Mouse (Mus musculus): ENCODE data around the gene Zfp36l1. TPM values are rescaled to one million over a fixed set of nuclear protein-coding genes. Genes with fewer than 3 reads are reported as not detected.

Zfp36l1 gene
- polyA plus RNA-seq, 1 experiment = 261 TPM

- peaks cover 28% of the 10 kb centered on the region for H3K4me1 ChIP-seq (ENCODE audit: control insufficient read depth, insufficient read depth, low read length)
- TF ChIP-seq CTCF (IDR thresholded peaks at IDR 0.05; ENCODE audit: insufficient read depth, low read length) (no peak), POLR2A (IDR thresholded peaks at IDR 0.05; ENCODE audit: borderline replicate concordance, extremely low read depth, low read depth, low read length) (no peak)
- WGBS = 35% methylated on average over 7 of the region's 7 CpGs
- H3K4me3 ChIP-seq (replicated peaks; ENCODE audit: extremely low read depth, low read depth, low read length) = no peak overlapping the region
- DNase-seq = no peak
Measured at GRCm38 (mm10) chr12:80084446-80085112, 28.2 kb downstream of the Zfp36l1 start.

DNA sequence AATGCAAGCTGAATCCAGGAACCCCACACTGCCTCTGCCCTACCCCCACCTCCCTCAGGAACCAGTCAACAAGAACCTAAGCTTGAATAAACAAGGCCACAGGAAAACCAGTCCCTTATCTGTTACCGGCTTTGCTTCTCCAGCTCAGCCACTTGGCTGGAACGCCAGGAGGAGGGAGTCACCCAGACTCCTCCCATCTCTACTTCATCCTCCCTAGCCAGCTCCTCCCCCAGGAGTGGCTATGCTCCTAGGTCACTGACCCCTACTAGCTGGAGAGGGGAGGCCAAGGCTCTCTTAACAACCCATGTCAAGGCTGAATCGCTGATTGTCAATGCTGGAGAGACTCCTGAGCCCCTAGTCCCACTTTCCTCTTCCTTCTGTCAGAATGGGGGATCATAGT, 28.9 kb downstream of the Zfp36l1 start:
- peak; percentile 71 for DNase-seq
- WGBS = 14% methylated on average over 3 of the region's 3 CpGs
- no peak for TF ChIP-seq CTCF (IDR thresholded peaks at IDR 0.05; ENCODE audit: insufficient read depth, low read length)
- TF ChIP-seq POLR2A (IDR thresholded peaks at IDR 0.05; ENCODE audit: borderline replicate concordance, extremely low read depth, low read depth, low read length) = peak; percentile 34; the same call in 1 of the 2 replicates
- no peak overlapping the region for H3K4me3 ChIP-seq (replicated peaks; ENCODE audit: extremely low read depth, low read depth, low read length)
- H3K4me1 ChIP-seq (ENCODE audit: control insufficient read depth, insufficient read depth, low read length) = peaks cover 28% of the 10 kb centered on the region

GRCm38 (mm10) chr12:80083133-80083821, 29.5 kb downstream of the Zfp36l1 start:
- WGBS = 46% methylated on average over 7 of the region's 7 CpGs

DNA sequence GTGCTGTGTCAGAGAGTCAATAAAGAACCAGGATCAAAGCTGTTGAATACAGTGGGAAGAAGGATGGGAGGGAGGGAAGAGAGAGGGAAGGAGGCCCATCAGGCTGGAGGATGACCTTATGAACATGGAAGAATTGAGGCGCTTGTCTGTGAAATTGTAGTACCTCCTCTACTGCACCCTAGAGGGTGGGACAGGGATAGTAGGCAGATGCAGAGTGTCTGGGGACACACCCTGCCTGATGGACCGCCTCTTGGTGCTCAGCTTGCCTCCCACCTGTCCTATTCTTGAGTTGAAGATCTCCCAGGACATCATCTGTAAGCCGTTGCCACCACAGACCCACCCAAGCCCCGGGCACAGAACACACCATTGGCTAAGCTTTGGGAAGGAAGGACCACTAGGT, 30.1 kb downstream of the Zfp36l1 start:
- no peak for TF ChIP-seq CTCF (IDR thresholded peaks at IDR 0.05; ENCODE audit: insufficient read depth, low read length)
- Histone ChIP-seq H3K4me3 (replicated peaks; ENCODE audit: extremely low read depth, low read depth, low read length) (no peak overlapping the region), H3K4me1 (ENCODE audit: control insufficient read depth, insufficient read depth, low read length) (peaks cover 22% of the 10 kb centered on the region)
- DNase-seq = no peak
- 90% methylated on average over 4 of the region's 4 CpGs for WGBS

More at GRCm38 (mm10) chr12:80083133-80083821, 29.5 kb downstream of the Zfp36l1 start:
- Histone ChIP-seq H3K4me1 (ENCODE audit: control insufficient read depth, insufficient read depth, low read length) (peaks cover 25% of the 10 kb centered on the region), H3K4me3 (replicated peaks; ENCODE audit: extremely low read depth, low read depth, low read length) (no peak overlapping the region)
- no peak for DNase-seq
- TF ChIP-seq CTCF (IDR thresholded peaks at IDR 0.05; ENCODE audit: insufficient read depth, low read length) (no peak), POLR2A (IDR thresholded peaks at IDR 0.05; ENCODE audit: borderline replicate concordance, extremely low read depth, low read depth, low read length) (no peak)

DNA sequence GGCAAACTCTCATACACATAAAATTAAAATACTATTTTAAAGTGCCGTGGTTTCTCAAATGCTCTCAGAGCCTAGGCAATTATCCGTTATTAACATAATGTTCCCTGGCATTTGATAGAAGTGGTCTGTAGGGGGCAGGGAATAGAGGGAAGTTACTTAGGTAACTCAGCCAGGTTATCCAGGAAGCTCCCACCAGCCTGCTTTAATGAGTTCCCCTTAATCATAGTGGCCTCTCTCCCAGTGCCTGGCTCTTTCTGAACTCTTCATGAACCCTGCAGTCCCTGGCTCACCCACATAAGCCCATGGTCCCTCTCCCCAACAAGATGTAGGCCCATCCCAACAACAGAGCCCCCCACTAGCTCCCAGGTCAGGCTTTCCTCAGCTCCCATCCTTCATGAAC, 31.4 kb downstream of the Zfp36l1 start:
- Histone ChIP-seq H3K4me3 (replicated peaks; ENCODE audit: extremely low read depth, low read depth, low read length) (no peak overlapping the region), H3K4me1 (ENCODE audit: control insufficient read depth, insufficient read depth, low read length) (peaks cover 22% of the 10 kb centered on the region)
- 95% methylated on average over 2 of the region's 2 CpGs for WGBS
- DNase-seq = no peak
- TF ChIP-seq CTCF (IDR thresholded peaks at IDR 0.05; ENCODE audit: insufficient read depth, low read length) = no peak
- TF ChIP-seq POLR2A (IDR thresholded peaks at IDR 0.05; ENCODE audit: borderline replicate concordance, extremely low read depth, low read depth, low read length) = no peak

- WGBS = 76% methylated on average over 4 of the region's 4 CpGs
- peaks cover 22% of the 10 kb centered on the region for H3K4me1 ChIP-seq (ENCODE audit: control insufficient read depth, insufficient read depth, low read length)
- TF ChIP-seq POLR2A (IDR thresholded peaks at IDR 0.05; ENCODE audit: borderline replicate concordance, extremely low read depth, low read depth, low read length) (no peak), CTCF (IDR thresholded peaks at IDR 0.05; ENCODE audit: insufficient read depth, low read length) (no peak)
- no peak for DNase-seq
- no peak overlapping the region for H3K4me3 ChIP-seq (replicated peaks; ENCODE audit: extremely low read depth, low read depth, low read length)
Measured at GRCm38 (mm10) chr12:80079937-80080336, 32.9 kb downstream of the Zfp36l1 start.

DNA sequence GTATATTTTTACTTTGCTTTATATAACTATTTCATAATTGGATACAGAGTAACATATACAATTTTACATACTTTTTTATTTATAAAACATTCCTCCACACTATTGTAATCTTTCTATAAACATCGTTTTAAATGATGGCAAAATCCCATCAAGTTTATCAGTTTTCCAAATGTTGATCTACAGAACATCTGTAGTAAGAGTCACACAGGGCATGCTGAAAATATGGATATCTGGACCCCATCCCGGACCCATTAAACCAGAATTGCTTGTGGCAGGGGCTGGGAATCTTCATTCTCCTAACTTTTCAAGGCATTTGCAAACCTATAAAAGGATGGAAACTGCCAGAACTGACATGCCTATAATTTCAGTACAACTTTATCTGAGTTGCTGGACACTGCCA, 38.5 kb downstream of the Zfp36l1 start:
- no peak overlapping the region for H3K4me3 ChIP-seq (replicated peaks; ENCODE audit: extremely low read depth, low read depth, low read length)
- WGBS = 65% methylated on average over 2 of the region's 2 CpGs
- TF ChIP-seq POLR2A (IDR thresholded peaks at IDR 0.05; ENCODE audit: borderline replicate concordance, extremely low read depth, low read depth, low read length) = no peak
- no peak for TF ChIP-seq CTCF (IDR thresholded peaks at IDR 0.05; ENCODE audit: insufficient read depth, low read length)

DNA sequence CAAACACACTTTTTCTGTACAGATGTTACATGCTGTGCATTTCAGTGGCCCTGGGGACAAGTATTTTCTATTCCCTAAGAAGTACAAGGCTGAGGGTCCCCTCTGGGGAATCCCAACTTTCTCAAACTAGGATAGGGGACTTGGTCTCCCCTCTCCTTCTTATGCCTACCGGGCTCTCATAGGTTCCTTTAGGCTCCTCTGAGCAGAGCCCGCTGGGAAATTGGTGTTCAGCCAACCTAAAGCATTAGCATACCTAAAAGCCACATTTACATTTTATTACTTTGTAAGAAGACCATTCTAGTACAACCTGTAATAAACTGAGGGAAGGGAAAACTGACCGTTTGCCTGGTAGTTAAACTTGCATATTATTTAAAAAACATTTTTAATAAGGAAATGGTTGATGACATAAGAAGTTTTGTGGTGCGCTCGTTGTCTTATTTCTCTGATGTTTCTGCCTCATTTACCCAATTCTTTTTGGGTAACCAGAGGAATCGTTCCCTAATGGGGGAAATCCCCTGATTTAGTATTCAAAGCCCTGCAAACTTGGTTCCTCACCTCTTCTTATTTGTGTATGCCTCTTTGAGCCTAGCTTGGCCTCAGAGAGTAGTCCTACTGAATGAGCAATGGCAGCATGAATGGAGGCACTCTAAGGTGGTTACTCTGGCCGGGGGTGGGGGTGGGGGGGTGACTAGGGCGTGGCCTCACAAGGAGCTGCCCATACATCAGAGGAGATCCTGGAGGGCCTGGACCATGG, 42.1 kb downstream of the Zfp36l1 start:
- no peak for DNase-seq
- no peak overlapping the region for H3K4me3 ChIP-seq (replicated peaks; ENCODE audit: extremely low read depth, low read depth, low read length)
- WGBS = 76% methylated on average over 8 of the region's 8 CpGs
- no peak for TF ChIP-seq CTCF (IDR thresholded peaks at IDR 0.05; ENCODE audit: insufficient read depth, low read length)
- TF ChIP-seq POLR2A (IDR thresholded peaks at IDR 0.05; ENCODE audit: borderline replicate concordance, extremely low read depth, low read depth, low read length) = no peak
- no peaks in the 10 kb centered on the region for H3K4me1 ChIP-seq (ENCODE audit: control insufficient read depth, insufficient read depth, low read length)

More for the DNA sequence above, 38.5 kb downstream of the Zfp36l1 start:
- no peak for DNase-seq
- H3K4me1 ChIP-seq (ENCODE audit: control insufficient read depth, insufficient read depth, low read length) = no peaks in the 10 kb centered on the region

DNA sequence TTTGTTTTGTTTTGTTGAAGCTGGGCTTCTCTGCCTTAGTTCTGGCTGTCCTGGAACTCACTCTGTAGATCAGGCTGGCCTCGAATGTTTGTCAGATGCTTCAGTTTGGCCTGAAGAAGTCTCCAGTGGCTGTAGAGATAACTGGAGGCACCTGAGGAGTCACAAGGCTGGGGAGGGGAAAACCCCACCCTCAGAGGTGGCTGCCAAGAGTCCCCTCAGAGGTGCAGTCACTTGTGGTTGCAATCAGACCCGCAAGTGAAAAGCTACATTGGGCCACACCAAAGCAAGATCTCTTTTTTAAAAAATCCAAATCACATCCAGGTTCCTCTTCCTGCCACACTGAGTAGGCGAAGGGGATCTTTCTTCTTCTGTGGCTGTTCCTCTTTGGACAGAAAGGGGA, 43.8 kb downstream of the Zfp36l1 start:
- TF ChIP-seq CTCF (IDR thresholded peaks at IDR 0.05; ENCODE audit: insufficient read depth, low read length) (no peak), POLR2A (IDR thresholded peaks at IDR 0.05; ENCODE audit: borderline replicate concordance, extremely low read depth, low read depth, low read length) (no peak)
- WGBS = 74% methylated on average over 3 of the region's 3 CpGs
- H3K4me1 ChIP-seq (ENCODE audit: control insufficient read depth, insufficient read depth, low read length) = peaks cover 3% of the 10 kb centered on the region; the same call in 1 of the 2 replicates
- H3K4me3 ChIP-seq (replicated peaks; ENCODE audit: extremely low read depth, low read depth, low read length) = no peak overlapping the region
- no peak for DNase-seq

All from lung, adult 2 months (tissue).